Mouse (Mus musculus): ENCODE results near the gene Reg4. TPM values are rescaled to one million over a fixed set of nuclear protein-coding genes. Genes with fewer than 3 reads are reported as not detected.

Gene Reg4
- polyA plus RNA-seq, 1 experiment: not detected

DNA sequence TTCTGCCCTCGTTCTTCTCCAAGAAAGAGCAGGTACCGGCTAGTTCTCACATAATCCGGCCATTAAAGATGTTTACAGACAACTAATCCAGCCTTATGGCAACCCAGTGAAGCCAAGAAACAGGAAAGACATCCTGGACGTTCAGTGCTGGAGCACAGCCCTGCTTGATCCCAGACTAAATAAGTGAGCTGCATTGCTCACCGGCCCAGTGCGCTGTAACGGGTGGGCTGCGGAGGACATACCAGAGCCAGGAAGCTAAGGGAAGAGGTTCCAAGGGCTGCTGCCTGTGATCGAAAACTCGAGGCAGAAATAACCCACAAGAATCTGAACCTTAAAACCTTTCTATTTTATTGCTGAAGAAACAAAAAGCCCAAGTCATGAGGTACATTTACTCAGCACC lies 11.1 kb upstream of the Reg4 start:
- H3K27me3 ChIP-seq (replicated peaks): peaks cover 15% of the 10 kb centered on the region
- no peaks in the 10 kb centered on the region for H3K36me3 ChIP-seq (replicated peaks; ENCODE audit: low read length)
- H3K4me3 ChIP-seq (replicated peaks): no peak overlapping the region
- TF ChIP-seq FLI1 (IDR thresholded peaks at IDR 0.05; ENCODE audit: low read length): no peak
- TF ChIP-seq GATA1 (IDR thresholded peaks at IDR 0.05; ENCODE audit: borderline replicate concordance, low read length): no peak
- peaks cover 5% of the 10 kb centered on the region; the same call in 1 of the 2 replicates for H3K4me1 ChIP-seq
- H3K9me3 ChIP-seq: no peaks in the 10 kb centered on the region

DNA sequence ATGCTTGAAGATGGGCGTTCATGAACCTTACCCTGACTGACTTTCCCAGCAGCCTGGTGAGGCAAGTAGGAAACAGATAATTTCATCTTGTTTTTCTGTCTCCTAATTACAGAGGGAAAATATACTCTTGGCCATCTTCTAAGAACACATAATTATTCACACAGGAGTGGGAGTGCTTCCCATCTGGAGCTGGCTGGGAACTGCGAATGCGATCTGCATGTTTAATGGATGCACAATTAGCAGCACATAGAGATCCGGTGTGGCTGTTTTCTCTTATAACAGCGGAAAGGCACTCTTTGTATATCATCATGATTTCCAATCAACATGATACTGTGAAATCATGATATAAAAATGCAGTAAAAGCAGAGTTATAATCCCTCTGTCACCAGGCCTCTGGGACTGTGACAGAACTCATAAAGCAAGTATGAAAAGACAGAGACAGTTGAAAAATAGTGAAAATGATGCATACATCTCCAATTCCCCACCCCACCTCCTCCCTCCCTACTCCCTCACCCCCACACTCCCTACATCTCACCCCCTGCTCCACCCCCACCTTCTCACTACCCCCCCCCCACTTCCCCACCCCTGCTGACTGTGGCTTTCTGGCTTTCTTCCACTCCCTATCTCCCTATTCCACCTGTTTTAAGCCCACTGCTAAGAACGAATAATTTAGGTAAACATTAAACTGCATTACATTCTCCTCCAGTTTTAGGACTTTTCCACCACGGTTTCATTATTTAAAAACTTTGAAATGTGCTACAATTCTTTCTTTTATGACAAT lies 10.5 kb upstream of the Reg4 start:
- peaks cover 5% of the 10 kb centered on the region; the same call in 1 of the 2 replicates for H3K4me1 ChIP-seq
- H3K4me3 ChIP-seq (replicated peaks): no peak overlapping the region

GRCm38 (mm10) chr3:98216296-98216695 lies 5.7 kb upstream of the Reg4 start:
- Histone ChIP-seq H3K36me3 (replicated peaks; ENCODE audit: low read length) (no peaks in the 10 kb centered on the region), H3K27me3 (replicated peaks) (peaks cover 15% of the 10 kb centered on the region), H3K9me3 (peaks cover 7% of the 10 kb centered on the region), H3K4me1 (peaks cover 5% of the 10 kb centered on the region; the same call in 1 of the 2 replicates), H3K4me3 (replicated peaks) (no peak overlapping the region)
- TF ChIP-seq FLI1 (IDR thresholded peaks at IDR 0.05; ENCODE audit: low read length): no peak

More for the DNA sequence above, 10.5 kb upstream of the Reg4 start:
- Histone ChIP-seq H3K9me3 (no peaks in the 10 kb centered on the region), H3K27me3 (replicated peaks) (peaks cover 15% of the 10 kb centered on the region), H3K36me3 (replicated peaks; ENCODE audit: low read length) (no peaks in the 10 kb centered on the region)
- TF ChIP-seq GATA1 (IDR thresholded peaks at IDR 0.05; ENCODE audit: borderline replicate concordance, low read length): no peak
- no peak for TF ChIP-seq FLI1 (IDR thresholded peaks at IDR 0.05; ENCODE audit: low read length)

- Histone ChIP-seq H3K36me3 (replicated peaks; ENCODE audit: low read length) (no peaks in the 10 kb centered on the region), H3K27me3 (replicated peaks) (peaks cover 8% of the 10 kb centered on the region), H3K4me1 (peaks cover 12% of the 10 kb centered on the region), H3K4me3 (replicated peaks) (no peak overlapping the region), H3K9me3 (peaks cover 4% of the 10 kb centered on the region)
- TF ChIP-seq FLI1 (IDR thresholded peaks at IDR 0.05; ENCODE audit: low read length): no peak
Measured at GRCm38 (mm10) chr3:98223263-98223662, 1.3 kb downstream of the Reg4 start.

DNA sequence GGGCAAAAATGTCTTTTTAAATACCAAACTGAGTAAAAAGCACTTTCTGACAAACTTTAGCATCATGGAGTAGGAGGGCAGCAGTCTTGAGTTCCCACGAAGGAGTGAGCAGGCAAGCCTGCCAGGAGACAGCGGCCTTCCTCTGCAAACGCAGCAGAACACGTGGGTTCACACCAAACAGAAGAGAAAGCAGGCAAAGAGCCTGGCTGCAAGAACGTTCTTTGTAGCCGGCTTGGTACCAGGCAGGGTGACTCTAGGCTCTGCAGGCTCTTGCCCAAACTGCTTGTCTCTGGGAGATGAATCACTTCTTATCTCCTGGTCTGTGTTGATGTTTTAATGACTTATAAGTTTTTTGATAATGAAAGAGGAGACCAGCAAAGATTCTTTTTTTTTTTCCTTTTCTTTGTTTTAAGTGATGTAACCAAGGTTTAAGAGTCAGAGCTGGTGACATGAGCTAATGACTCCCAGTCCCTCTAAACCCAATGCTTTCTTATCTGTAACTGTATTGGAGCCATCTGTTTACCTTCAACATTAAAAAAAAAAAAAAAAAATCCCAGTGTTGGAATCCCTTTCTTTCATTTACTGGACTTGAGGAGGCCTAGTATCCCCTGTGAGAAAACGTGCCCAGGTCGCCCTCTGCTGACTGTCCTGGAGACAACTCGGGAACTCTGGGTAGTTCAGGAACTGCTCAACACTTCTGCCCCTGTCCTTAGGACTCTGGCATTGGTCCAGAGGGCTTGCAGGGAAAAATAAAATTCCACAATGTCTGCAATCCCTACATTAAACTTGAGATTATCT lies 2.0 kb downstream of the Reg4 start:
- Histone ChIP-seq H3K4me1 (peaks cover 12% of the 10 kb centered on the region), H3K27me3 (replicated peaks) (peaks cover 14% of the 10 kb centered on the region), H3K36me3 (replicated peaks; ENCODE audit: low read length) (no peaks in the 10 kb centered on the region), H3K4me3 (replicated peaks) (no peak overlapping the region), H3K9me3 (peaks cover 3% of the 10 kb centered on the region)
- TF ChIP-seq FLI1 (IDR thresholded peaks at IDR 0.05; ENCODE audit: low read length): no peak
- TF ChIP-seq GATA1 (IDR thresholded peaks at IDR 0.05; ENCODE audit: borderline replicate concordance, low read length): no peak

GRCm38 (mm10) chr3:98224975-98225374 lies 3.0 kb downstream of the Reg4 start:
- Histone ChIP-seq H3K36me3 (replicated peaks; ENCODE audit: low read length) (no peaks in the 10 kb centered on the region), H3K9me3 (no peaks in the 10 kb centered on the region), H3K27me3 (replicated peaks) (peaks cover 14% of the 10 kb centered on the region), H3K4me1 (peaks cover 12% of the 10 kb centered on the region), H3K4me3 (replicated peaks) (no peak overlapping the region)
- TF ChIP-seq FLI1 (IDR thresholded peaks at IDR 0.05; ENCODE audit: low read length) (no peak), GATA1 (IDR thresholded peaks at IDR 0.05; ENCODE audit: borderline replicate concordance, low read length) (no peak)

DNA sequence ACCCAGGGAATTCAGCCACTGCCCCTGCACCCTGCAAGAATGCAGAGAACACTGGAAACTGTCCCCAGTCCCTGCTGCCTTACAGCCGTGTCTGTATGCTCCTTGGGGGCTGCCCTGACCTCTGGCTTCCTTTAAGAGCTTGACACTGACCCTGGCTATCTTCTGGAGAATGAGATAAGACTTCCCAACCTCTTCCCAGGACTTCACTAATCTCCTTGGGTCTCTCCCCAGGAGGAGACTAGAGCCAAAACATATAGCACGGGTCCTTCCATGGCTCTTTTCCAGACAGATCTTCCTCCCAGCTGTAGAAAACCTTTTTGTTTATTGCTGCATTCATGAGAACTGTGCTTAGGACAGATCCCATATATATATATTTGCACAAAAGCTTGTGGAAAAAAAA lies 3.8 kb downstream of the Reg4 start:
- Histone ChIP-seq H3K9me3 (no peaks in the 10 kb centered on the region), H3K27me3 (replicated peaks) (peaks cover 17% of the 10 kb centered on the region), H3K4me1 (peaks cover 12% of the 10 kb centered on the region), H3K36me3 (replicated peaks; ENCODE audit: low read length) (no peaks in the 10 kb centered on the region), H3K4me3 (replicated peaks) (no peak overlapping the region)
- no peak for TF ChIP-seq GATA1 (IDR thresholded peaks at IDR 0.05; ENCODE audit: borderline replicate concordance, low read length)
- TF ChIP-seq FLI1 (IDR thresholded peaks at IDR 0.05; ENCODE audit: low read length): no peak

GRCm38 (mm10) chr3:98226988-98227610 lies 5.1 kb downstream of the Reg4 start:
- TF ChIP-seq FLI1 (IDR thresholded peaks at IDR 0.05; ENCODE audit: low read length) (no peak), GATA1 (IDR thresholded peaks at IDR 0.05; ENCODE audit: borderline replicate concordance, low read length) (no peak)
- Histone ChIP-seq H3K9me3 (no peaks in the 10 kb centered on the region), H3K36me3 (replicated peaks; ENCODE audit: low read length) (no peaks in the 10 kb centered on the region), H3K27me3 (replicated peaks) (peaks cover 15% of the 10 kb centered on the region), H3K4me1 (peaks cover 12% of the 10 kb centered on the region), H3K4me3 (replicated peaks) (no peak overlapping the region)

GRCm38 (mm10) chr3:98227763-98228162 lies 5.8 kb downstream of the Reg4 start:
- no peak overlapping the region for H3K4me3 ChIP-seq (replicated peaks)

More at GRCm38 (mm10) chr3:98227763-98228162, 5.8 kb downstream of the Reg4 start:
- Histone ChIP-seq H3K27me3 (replicated peaks) (peaks cover 16% of the 10 kb centered on the region), H3K4me1 (peaks cover 12% of the 10 kb centered on the region), H3K36me3 (replicated peaks; ENCODE audit: low read length) (no peaks in the 10 kb centered on the region), H3K9me3 (no peaks in the 10 kb centered on the region)
- no peak for TF ChIP-seq FLI1 (IDR thresholded peaks at IDR 0.05; ENCODE audit: low read length)
- no peak for TF ChIP-seq GATA1 (IDR thresholded peaks at IDR 0.05; ENCODE audit: borderline replicate concordance, low read length)
